Mouse (Mus musculus) lung, adult 2 months (tissue): Measurements from ENCODE around the gene Pnpla2.

ENCODE experiments used
- CTCF ChIP-seq: fragments of 200-500 bp; IDR thresholded peaks from 2 replicates; pipeline ENCODE4 v1.5.1; 2011; ENCODE audit warnings: mild to moderate bottlenecking, low read length, control low read depth; ENCODE audit not compliant: insufficient read depth
- POLR2A ChIP-seq: fragments of 200-500 bp; IDR thresholded peaks from 2 replicates; pipeline ENCODE4 v1.6.1; 2011; ENCODE audit warnings: low read depth, mild to moderate bottlenecking, control low read depth, low read length, borderline replicate concordance; ENCODE audit errors: extremely low read depth

- no peak for TF ChIP-seq POLR2A
- no peak for TF ChIP-seq CTCF
Measured at GRCm38 (mm10) chr7:141478270-141478748, 23.3 kb downstream of the Pnpla2 start.
